Mouse (Mus musculus): ENCODE data around the gene Gm42674. TPM values are rescaled to one million over a fixed set of nuclear protein-coding genes. Genes with fewer than 3 reads are reported as not detected.

The Gm42674 gene
- total RNA-seq, 2 experiments from 2014 or later, result not detected

GRCm38 (mm10) chr3:90623435-90624071, 21.8 kb downstream of the Gm42674 start:
- peak; percentile 74 to 79 for DNase-seq

- DNase-seq, result no peak
These were observed 23.8 kb downstream of the Gm42674 start for GRCm38 (mm10) chr3:90625496-90625895.

GRCm38 (mm10) chr3:90626266-90627021, 24.7 kb downstream of the Gm42674 start:
- DNase-seq, result no peak

GRCm38 (mm10) chr3:90627366-90627765, 25.7 kb downstream of the Gm42674 start:
- no peak for DNase-seq

- no peak for DNase-seq
These were observed 26.1 kb downstream of the Gm42674 start for GRCm38 (mm10) chr3:90627807-90628206.

- DNase-seq, result no peak
These were observed 27.6 kb downstream of the Gm42674 start for GRCm38 (mm10) chr3:90629298-90629697.

- no peak for DNase-seq
These were observed 30.3 kb downstream of the Gm42674 start for GRCm38 (mm10) chr3:90631984-90632383.

GRCm38 (mm10) chr3:90638511-90639275, 37.0 kb downstream of the Gm42674 start:
- DNase-seq, result no peak

- peak in 1 of 2 experiments; percentile 22 for DNase-seq
These were observed 37.9 kb downstream of the Gm42674 start for GRCm38 (mm10) chr3:90639511-90640154.

GRCm38 (mm10) chr3:90640981-90641380, 39.3 kb downstream of the Gm42674 start:
- no peak for DNase-seq

- peak; percentile 65 to 73 for DNase-seq
These were observed 42.5 kb downstream of the Gm42674 start for GRCm38 (mm10) chr3:90644220-90644619.

- no peak for DNase-seq
These were observed 45.6 kb downstream of the Gm42674 start for GRCm38 (mm10) chr3:90647291-90647690.

- no peak for DNase-seq
These were observed 47.3 kb downstream of the Gm42674 start for GRCm38 (mm10) chr3:90648981-90649380.

GRCm38 (mm10) chr3:90649832-90650231, 48.1 kb downstream of the Gm42674 start:
- no peak for DNase-seq

- DNase-seq, result peak; percentile 62 to 77
These were observed 51.3 kb downstream of the Gm42674 start for GRCm38 (mm10) chr3:90652878-90653508.

- no peak for DNase-seq
These were observed 52.0 kb downstream of the Gm42674 start, which contains the start of gene S100a7a for GRCm38 (mm10) chr3:90653717-90654116. Gene S100a7a (plus strand): TSS chr3:90654017.

Other genes starting within 250 kb of the Gm42674 start
- gene Slc27a3, start 212.0 kb upstream of the Gm42674 start, total RNA-seq (2021), result 100 to 1,000 TPM; 132 to 156 TPM
- 10 to 100 TPM; 79.4 to 89.6 TPM for gene Ints3, start 168.3 kb upstream of the Gm42674 start, total RNA-seq (2021)
- gene Npr1, start 136.0 kb upstream of the Gm42674 start, total RNA-seq (2021), result 100 to 1,000 TPM; 203 to 287 TPM
- 10 to 100 TPM; 56.9 to 63.7 TPM for gene Ilf2, start 125.8 kb upstream of the Gm42674 start, total RNA-seq (2021)
- 10 to 100 TPM; 53.3 to 79.3 TPM for gene Snapin, start 110.9 kb upstream of the Gm42674 start, total RNA-seq (2021)
- gene Chtop, start 92.4 kb upstream of the Gm42674 start, total RNA-seq (2021), result 100 to 1,000 TPM; 115 to 125 TPM
- gene S100a1, start 87.5 kb upstream of the Gm42674 start, total RNA-seq (2021), result 100 to 1,000 TPM; 142 to 154 TPM
- 10 to 100 TPM; 33.4 to 38.2 TPM for gene S100a13, start 87.5 kb upstream of the Gm42674 start, total RNA-seq (2021)
- under 1 TPM in 1 of 2 experiments, not detected in 1; 0.53 TPM for gene S100a14, start 75.0 kb upstream of the Gm42674 start, total RNA-seq (2021)
- gene S100a16, start 64.7 kb upstream of the Gm42674 start, total RNA-seq (2021), result 10 to 100 TPM; 53.5 to 61.2 TPM
- under 1 TPM in 1 of 2 experiments, not detected in 1; 0.46 TPM for gene S100a3, start 41.3 kb upstream of the Gm42674 start, total RNA-seq (2021)
- not detected for gene S100a2, start 11.7 kb upstream of the Gm42674 start, total RNA-seq (2021)
- gene S100a4, start 1.9 kb downstream of the Gm42674 start, total RNA-seq (2021), result 10 to 100 TPM in 1 of 2 experiments, 1 to 10 TPM in 1; 9.0 to 11.5 TPM
- not detected for gene S100a5, start 6.6 kb downstream of the Gm42674 start, total RNA-seq (2021)
- 10 to 100 TPM; 42.5 to 68.0 TPM for gene S100a6, start 11.0 kb downstream of the Gm42674 start, total RNA-seq (2021)
- gene S100a7a, start 52.1 kb downstream of the Gm42674 start, total RNA-seq (2021), result under 1 TPM in 1 of 2 experiments, not detected in 1; 0.33 TPM
- 1 to 10 TPM in 1 of 2 experiments, not detected in 1; 2.2 TPM for gene S100a8, start 67.1 kb downstream of the Gm42674 start, total RNA-seq (2021)
- 1 to 10 TPM in 1 of 2 experiments, not detected in 1; 1.8 TPM for gene S100a9, start 93.8 kb downstream of the Gm42674 start, total RNA-seq (2021)
- not detected for gene Pglyrp4, start 125.0 kb downstream of the Gm42674 start, total RNA-seq (2021)
- not detected for gene Gm5849, start 176.0 kb downstream of the Gm42674 start, total RNA-seq (2021)